Mouse (Mus musculus) spleen, adult 18-20 months (tissue): ENCODE data around the gene Qtrt2.
A peak's percentile ranks its signal among the peaks of the same experiment; 100 is the strongest.

Experiments
- DNase-seq, 2 experiments: peaks; one replicate each; pipeline ENCODE4 v3.0.0; 2022; ENCODE audit warnings: mixed read lengths in 2 of 2

Qtrt2 gene

DNA sequence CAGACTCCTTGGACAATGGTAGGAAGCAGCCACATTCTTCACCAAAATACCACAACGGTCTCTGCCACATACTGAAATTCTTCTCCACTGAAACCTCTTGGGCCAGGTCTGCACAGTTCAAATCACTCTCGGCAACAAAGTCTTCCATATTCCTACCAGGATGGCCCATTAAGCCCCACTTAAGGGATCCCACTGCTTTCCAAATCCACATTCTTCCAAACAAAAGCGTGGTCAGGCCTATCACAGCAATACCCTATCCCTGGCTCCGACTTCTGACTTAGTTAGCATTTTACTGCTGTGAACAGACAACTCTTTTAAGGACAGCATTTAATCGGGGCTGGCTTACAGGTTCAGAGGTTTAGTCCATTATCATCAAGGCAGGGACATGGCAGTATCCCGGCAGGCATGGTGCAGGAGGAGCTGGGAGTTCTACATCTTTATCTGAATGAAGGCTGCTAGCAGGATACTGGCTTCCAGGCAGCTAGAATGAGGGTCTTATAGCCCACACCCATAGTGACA is at the start of gene Qtrt2:
Gene Qtrt2, minus strand, starts transcription at position 469 of the 519 bp plus-strand sequence.
- no peak for DNase-seq

DNA sequence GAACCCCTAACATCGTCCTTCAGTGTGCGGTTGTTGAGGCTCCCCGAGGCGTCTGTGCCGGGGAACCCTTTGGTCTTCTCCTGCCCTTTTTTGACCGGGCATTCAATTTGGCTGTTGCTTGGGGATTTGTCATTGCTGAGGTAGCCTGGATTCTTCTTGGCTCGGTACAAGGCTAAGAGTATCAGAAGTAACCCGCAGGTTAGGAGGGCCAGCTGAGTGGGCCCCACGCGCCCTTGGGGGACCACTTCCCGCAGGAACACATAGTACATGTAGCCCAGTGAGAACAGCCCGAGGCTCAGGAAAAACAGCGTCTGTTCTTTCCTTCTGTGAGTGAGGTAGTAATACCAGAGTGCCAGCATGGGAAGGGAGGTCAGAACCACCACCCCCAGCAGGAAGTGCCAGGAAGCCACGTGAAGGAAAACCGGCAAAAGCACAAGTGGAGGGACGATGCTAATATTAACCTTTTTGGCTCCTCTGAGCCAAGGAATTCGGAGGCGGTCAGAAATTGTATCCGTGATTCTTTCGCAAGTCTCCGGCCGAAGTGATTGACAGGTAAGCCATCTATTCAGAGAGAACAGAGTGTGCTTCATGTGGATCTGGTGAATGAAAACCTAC is 47.1 kb upstream of the Qtrt2 start:
- DNase-seq, result no peak

DNA sequence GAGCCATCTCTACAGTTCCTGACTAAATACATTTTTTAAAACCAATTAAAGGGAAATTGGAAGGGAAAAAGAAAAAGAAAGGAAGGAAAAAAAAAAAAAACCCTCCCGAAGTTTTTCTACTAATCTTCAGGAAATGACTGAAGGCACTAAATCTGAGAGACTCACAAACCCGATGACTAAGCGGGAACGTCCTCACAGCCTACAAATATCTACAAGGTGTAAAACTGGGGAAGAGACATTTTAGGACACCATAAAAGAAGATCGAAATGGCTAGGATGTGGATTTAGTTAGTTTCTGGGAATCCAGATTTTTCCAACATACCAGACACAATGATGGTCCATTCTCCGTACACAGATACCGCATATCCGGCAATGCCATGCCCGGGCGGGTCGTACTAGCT is 46.5 kb upstream of the Qtrt2 start:
- no peak for DNase-seq

DNA sequence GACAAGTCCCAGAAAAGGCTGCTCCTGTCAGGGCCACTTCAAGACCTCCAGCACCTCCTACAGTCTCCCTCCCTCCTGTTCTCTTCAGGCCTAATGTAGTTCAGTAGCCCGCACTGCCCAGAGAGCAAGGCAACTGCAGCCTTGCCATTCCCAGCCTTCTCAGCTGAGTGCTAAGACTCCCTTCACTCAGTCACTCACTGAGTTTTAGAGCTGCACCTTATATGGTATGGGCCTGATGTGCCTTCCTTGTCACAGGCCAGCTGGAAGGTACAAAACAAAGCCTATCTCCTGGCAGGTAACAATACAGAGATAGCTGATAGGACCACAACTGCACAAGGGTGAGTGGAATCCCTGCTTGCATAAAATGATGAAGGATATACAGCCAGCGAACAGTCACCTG is 45.8 kb upstream of the Qtrt2 start:
- DNase-seq, result no peak

DNA sequence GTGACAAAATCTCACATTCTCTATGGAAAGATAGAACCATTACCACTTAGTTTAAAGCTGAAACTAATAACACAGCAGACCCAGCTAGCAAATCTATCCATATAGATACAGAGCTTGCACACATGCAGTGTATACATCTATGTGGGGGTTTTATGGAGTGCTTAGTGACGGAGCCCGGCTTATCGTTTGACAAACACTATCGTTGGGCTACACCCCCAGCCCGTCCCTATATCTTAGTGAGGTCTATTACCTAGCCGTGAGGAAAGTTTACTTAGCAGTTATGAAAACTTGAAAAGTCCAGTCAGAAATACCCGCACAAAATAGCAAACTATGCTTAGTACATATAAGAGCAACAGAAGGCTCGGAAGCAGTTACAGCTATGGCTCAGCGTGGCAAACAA is 45.1 kb upstream of the Qtrt2 start:
- no peak for DNase-seq

DNA sequence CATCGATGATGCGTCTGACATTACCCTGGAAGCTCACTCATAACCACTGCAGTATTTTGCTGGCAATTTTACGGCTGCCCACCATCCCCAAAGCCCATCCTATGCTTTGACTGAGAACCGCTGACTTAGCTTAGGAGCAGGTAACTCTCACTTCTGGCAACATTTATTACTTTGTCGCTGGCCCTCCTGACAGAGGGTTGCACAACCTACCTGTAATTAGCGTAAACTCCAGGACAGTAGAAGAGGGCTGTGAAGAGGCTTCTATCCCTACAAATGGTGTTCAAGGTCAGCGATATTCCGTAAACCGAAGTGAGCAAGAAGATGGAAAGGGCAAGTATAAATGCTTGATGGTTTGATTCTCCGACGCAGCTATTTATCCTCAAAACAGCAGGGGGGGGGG is 44.6 kb upstream of the Qtrt2 start:
- no peak for DNase-seq

DNA sequence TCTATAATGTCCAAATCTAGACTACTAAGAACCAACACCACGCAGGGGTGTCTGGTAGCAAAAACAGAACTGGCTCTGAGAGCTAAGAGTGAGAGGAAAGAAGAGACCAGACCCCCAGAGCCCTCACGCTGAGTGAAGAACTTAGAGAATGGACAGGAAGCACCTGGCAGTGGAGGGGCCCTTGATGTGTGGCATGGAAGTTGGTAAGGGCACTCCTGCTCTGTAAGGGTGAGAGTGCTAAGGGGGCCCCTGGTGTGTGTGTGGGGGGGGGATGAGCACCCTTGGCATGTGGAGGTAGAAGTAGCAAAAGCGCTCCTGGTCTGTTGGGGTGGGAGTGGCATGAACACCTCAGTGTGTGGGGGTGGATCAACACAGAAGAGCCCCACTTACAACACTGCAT is 43.8 kb upstream of the Qtrt2 start:
- no peak for DNase-seq

DNA sequence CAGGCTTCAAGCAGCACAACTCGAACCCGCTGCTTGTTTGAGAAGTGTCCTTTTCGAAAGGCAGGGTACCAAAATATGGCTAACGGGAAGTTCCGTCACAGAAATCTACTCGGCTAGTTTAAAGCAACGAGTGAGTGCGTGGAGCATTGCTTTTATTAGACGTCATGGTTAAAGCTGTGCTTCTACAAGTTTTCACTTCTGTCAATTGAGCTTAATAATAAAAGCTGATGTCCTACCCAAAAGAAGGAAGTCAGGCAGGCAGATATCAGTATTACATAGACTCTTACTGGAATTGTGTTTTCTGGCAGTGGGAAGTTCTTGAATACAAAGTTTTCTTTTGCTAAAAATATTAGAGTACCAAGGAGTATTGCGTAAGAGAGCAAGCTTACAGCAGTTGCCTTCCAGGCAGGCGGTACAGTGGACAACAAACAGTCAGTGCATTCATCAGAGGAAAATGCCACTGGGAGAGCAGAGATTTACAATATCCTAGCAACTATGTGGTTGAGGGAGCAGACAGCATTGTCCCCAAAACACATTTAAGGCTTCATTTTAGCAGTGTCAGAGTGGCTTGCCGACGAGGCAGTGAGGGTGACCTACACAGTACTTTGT is 39.3 kb upstream of the Qtrt2 start:
- no peak for DNase-seq

DNA sequence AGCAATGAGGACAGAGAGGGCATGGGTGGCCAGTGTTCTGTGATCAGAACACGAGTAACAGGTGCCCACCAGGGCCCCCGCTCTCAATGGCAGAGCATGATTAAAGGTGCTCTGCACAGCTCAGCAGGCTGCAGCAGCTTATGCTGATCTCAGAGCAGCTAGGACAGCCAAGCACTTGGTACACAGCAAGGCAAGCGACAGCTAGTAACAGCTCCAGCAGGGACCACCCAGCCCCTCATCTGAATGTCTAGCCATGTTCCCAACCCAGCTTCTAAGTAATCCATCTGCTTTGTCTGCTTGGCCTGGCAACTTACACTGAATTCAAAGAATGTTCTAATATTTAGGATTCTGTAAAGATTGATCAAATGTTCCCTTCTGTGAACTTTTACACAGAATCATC is 37.2 kb upstream of the Qtrt2 start:
- no peak for DNase-seq

DNA sequence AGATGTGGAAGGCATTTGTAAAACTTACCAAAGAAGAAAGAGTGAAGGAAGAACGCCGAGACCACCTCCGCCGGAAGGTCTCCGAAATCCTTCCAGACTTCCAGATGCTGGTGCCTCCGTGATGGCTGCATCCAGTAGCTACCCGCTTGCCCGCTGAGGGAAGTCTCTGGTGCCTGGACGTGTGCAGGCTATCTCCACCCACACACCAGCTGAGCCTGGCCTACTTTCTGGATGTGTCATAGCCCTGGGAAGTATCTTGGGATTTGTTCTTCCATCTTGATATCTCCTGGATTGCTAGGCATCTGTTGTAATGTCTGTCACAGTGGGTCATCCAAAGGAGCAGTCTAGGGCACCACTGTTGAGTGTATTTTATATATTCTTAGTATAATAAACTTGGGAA is 36.7 kb upstream of the Qtrt2 start:
- no peak for DNase-seq

DNA sequence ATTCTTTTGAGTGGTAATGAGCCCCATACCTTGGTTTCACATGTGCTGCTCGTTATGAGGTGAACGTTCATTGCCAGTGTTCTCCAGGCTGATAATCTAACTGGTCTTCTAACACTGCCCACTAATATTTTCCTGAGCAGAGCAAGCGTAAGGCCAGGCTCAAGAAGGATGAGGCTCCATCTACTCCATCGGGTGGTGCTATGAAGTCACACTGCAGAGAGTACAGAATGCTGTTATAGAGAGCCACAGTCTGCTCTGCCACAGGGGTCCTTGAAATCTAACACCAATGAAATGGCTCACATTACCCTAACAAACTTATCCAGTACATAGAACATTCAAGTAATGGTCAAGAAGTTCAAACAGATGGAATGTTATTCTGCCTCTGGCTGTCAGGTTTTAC is 31.4 kb upstream of the Qtrt2 start:
- no peak for DNase-seq

DNA sequence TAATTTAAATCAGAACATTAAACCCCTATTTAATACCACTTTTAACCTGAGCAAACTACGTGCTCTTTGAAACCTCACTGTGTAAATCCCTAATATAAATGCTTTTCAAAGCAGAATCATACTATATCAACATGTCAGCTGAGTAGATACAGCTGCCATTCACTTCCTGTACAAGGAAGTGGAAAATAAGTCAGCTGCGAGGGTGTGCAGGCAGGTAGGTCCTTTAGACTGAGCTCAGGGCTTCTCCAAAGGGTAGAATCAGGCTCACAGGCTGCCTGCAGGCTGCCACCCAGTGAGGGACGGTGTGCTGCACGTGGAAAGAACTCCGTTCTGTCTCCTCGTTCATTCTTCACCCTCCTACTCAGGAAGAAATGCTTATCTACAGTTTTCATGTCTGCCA is 28.3 kb upstream of the Qtrt2 start:
- DNase-seq, result no peak

DNA sequence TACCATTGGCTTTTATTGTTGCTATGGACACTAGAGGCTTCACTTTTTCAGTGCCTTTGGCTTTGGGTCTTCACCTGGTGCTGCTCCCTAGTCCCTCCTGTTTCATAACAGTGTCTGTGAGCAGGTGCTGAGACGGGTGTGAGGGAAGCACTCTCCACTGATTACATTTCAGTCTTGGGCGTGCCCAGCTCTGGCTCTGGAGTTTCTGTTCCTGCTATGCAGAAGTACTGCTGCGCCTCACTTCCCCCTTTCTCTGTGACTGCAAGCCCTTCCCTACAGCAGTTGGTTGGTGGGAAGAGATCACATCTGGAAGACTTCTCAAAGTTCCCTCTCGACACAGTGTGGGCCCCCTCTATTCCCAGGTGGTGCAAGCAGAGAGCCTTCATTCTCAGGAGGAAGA is 25.0 kb upstream of the Qtrt2 start:
- peak; percentile 53 to 60 for DNase-seq

DNA sequence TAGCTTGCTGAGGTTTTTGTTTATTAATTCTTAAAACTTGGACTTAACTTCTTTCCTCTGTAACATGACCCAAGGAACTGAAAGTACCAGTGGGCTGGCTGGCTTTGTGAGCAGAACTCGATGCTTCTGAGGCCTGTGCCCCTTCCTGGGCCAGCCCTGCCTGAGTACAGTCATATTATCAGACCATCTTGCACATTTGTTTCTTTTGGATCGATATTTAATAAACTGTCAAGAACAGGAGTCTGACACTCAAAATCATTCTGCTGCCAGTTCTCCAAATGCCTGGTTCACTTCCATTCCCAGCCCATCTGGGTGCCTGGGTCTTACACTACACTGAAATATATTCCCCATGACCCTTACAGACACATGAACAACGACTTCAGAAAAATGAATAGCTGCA is 19.3 kb upstream of the Qtrt2 start:
- DNase-seq, result no peak

DNA sequence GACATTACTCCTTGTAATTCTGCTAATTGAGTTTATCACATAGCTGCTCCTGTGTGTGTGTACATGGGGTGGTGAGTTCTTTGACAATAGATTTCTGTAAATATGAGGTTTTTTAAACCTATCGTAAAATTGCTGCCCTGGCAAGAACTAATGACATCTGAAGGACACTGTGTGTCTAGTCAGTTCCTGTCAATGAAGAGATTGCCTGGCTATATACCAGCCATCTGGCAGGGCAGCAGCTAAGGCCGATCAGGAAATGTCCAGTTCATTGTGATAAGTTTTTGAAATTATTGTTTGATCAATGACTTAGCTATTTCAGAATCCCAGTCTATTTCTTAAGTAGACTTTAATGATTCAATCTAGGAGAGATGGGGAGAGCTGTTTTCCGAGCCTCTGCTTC is 18.7 kb upstream of the Qtrt2 start:
- no peak for DNase-seq

DNA sequence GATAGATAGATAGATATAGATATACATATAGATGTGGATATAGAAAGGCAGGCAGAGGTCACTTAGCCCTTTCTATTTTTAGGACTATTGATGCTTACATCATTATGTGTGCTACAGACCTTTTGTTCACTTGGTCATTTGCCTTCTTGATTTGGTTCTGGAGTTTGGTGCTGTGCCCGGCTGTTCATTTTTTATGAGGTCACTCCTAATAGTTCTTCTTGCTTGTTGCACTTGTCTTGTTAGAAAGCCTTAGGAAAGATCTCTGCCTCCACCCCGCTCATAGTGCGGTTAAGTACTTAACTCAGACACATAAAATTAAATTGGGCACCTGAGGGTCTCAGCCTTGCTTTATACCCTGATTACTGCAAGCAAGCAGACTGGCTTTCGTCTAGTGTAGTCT is 14.2 kb upstream of the Qtrt2 start:
- no peak for DNase-seq

DNA sequence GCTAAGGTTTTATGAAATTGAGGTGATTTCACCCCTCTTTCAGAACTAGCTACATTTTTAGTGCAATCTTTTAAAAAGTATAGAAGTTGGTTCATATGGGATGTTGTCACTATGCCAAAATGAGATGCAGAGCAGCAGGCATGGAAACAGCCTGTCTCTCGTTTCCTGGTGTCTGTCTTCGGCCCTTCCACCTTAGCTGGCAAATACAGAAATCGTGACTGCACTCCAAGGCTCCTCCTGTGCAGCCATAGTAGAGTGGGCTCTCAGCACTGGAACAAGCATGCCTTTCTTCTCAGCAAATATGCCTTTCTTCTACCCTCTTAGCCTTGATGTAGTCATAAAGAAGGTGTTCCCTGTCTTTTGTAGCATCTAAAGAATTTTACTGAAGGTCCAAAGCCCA is 9.3 kb upstream of the Qtrt2 start:
- no peak for DNase-seq

DNA sequence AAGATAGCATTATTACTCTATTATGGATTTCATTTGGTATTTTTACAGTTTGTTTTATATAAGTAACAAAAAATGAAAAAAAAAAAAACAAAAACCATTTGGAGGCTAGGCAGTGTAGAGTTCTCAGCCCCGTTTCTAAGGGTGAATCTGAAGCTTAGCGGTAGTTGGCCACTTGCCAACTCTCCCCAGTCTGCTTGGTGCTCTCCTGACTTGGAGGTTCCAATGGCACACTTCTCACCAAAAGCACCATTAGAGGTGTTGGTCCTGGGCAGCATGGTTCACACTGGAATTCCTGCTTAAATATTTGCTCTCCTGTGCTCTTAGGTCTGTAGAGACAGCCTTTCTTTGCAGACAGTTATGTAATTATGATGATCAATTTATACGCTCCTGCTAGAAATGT is 8.8 kb upstream of the Qtrt2 start:
- DNase-seq, result no peak

DNA sequence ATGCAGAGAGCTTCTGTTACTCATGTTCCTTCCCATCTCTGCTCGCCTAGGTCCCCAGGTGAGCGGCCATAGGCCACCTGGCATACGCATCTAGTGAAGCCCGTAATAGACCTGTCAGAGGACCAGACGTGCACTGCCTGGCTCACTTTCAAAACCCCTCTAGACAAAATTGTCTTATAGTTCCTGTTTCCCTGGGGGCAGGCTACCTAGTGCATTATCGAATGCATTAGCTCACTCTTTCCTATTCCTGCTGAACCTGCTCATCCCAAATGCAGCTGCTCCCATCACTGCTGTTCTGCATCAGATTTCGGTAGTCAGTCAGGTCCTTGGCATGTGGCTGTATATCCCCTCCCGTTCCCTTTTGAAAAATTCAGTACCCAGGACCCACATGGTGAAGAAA is 8.2 kb upstream of the Qtrt2 start:
- DNase-seq, result no peak

DNA sequence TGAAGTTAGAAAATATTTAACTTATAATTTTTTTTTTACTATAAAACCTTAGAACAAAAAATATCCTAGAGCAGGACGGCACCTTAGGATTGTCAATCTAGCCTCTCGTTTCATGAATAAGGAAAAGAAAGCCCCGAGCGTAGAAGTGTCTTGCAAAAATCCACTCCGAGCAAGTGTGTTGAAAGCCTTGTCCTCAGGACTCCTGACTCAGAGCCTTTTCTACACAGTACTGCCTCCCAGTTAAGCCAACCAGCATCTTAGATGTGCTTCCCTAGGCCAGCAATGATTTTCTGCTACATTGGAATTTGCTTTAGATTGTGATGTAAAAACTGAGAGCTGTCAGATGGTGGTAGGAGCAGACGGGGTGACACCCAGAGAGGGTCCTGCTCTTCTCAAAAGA is 6.4 kb upstream of the Qtrt2 start:
- DNase-seq, result no peak

DNA sequence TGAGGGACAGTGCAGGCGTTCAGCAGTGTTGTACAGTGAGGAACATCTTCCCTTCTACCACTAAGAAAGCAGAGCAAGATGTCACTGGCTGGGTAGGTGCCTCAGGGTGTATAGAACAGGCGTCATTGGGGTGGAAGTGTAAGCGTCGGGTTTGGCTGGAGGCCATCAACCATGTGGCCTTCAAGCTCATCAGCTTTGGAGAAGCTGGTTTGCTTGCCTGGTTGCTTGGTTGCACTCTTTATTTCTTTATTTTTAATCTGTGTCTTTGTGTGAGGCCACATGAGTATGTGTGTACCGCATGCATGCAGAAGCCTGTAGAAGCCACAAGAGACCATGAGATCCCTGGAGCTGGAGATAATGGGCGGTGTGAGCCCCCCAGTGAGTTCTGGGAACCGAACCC is 5.7 kb upstream of the Qtrt2 start:
- DNase-seq, result no peak

DNA sequence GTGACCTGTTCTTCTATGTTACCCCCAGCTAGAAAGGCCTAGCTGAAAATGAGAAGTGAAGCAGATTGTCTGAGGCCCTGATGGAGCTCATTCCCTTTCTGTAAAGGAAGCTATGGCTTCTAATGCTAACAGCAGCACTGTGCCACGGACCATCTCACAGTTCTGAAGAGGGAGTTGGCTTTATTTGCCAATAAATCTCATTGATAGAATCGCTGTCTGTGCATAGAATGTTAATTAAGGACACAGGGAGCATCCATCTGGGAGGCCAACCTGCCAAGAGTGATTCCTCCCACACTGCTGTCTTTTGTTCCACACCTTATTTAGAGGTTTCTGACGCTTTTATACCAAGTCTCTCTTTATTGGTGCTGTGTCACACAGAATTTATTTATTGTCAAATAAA is 4.9 kb upstream of the Qtrt2 start:
- no peak for DNase-seq

DNA sequence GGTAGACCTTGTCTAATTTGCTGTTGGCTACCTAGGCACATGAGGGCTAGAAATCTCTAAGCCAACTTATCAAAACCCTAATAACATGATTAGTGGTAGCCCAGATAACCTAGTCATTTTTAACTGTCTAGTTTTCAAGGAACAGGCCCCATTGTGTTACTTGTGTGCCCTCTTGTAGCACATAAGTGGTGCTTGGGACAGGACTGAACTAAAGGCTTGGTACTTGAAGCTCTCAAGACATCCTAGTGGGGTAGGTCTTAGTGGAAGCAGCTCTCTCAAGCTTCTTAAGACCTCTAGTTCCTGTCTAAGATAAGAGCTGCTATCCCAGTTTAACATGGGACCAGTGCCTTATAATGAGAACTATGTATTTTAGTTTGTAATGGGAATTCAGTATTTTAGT is 4.0 kb upstream of the Qtrt2 start:
- no peak for DNase-seq

DNA sequence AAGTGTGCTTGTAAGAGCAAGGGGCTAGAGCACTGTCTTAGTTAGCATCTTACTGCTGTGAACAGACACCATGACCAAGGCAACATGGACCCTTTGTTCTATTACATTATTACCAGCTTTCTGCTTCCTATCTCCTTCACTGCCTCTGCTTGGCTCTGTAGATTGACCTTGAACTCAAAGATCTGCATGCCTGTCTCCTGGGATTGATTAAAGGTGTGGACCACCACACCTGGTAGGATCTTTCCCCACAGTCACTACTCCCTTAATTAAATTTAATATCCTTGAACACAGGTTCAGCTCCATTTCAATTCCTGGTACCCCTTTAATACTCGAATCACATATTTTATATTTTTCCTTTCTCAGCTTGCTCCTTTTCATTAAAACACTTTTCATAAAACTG is 763 bp downstream of the Qtrt2 start:
- DNase-seq, result no peak

DNA sequence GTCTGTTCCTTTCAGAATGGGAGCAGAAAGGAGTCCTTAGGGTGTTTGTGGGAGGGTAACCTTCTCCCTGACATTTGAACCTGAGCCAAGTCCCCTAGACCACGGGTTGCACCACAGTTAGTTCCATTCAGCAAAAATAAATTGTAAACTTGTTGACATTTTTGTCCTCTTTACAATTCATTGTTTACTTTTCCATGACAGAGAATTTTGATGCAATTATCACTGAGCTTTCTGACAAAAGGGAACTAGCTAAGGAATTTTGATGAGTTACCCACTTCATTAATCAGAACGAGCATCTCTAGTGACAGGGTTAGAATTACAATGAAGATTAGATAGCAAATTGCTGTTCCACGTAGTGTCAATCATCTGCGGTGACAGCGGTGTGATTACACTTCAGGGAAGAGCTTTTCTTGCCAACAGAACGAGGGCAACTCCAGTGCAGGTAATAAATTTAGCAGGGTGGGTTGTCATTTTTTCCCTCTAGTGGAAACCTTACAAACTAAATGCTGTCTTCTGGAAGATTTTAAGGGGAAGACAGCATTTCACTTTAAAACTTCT is 1.5 kb downstream of the Qtrt2 start:
- no peak for DNase-seq
